Mouse (Mus musculus) forebrain, postnatal 0 days (tissue): ENCODE results near the gene Lrrc42. TPM values are rescaled to one million over a fixed set of nuclear protein-coding genes. Genes with fewer than 3 reads are reported as not detected.

Source experiments
- ATAC-seq: fragments of 200-750 bp; cut with Nextera tagmentation; 2 replicates; pipeline ENCODE4 v1.8.0; 2017; ENCODE audit warnings: mild to moderate bottlenecking, moderate library complexity
- DNase-seq: peaks from one replicate; pipeline ENCODE4 v3.0.0-alpha.2; 2015
- H3K27ac ChIP-seq: fragments of 300-500 bp; sonication (generic); 2 replicates; pipeline ENCODE4 v1.5.1; 2014; ENCODE audit warnings: low read depth, mild to moderate bottlenecking, antibody characterized with exemption, low read length, moderate library complexity, mixed read lengths
- H3K27me3 ChIP-seq: fragments of 300-500 bp; sonication (generic); 2 replicates; pipeline ENCODE4 v1.6.1; 2014; ENCODE audit warnings: mild to moderate bottlenecking, low read length, mixed read lengths; ENCODE audit not compliant: insufficient read depth
- H3K36me3 ChIP-seq: fragments of 300-500 bp; sonication (generic); 2 replicates; pipeline ENCODE4 v1.6.1; 2014; ENCODE audit warnings: mild to moderate bottlenecking, moderate library complexity; ENCODE audit not compliant: insufficient read depth
- H3K4me1 ChIP-seq: fragments of 300-500 bp; sonication (generic); 2 replicates; pipeline ENCODE4 v1.6.1; 2014; ENCODE audit warnings: antibody characterized with exemption; ENCODE audit not compliant: insufficient read depth
- H3K4me2 ChIP-seq: fragments of 300-500 bp; sonication (generic); 2 replicates; pipeline ENCODE4 v1.6.1; 2014; ENCODE audit warnings: low read depth, mild to moderate bottlenecking, moderate library complexity
- H3K4me3 ChIP-seq: fragments of 300-500 bp; sonication (generic); 2 replicates; pipeline ENCODE4 v1.5.1; 2014; ENCODE audit warnings: low read depth, low read length, mixed read lengths
- H3K9ac ChIP-seq: fragments of 300-500 bp; sonication (generic); 2 replicates; pipeline ENCODE4 v1.6.1; 2014; ENCODE audit warnings: mild to moderate bottlenecking
- H3K9me3 ChIP-seq: fragments of 300-500 bp; sonication (generic); 2 replicates; pipeline ENCODE4 v1.6.1; 2016; ENCODE audit warnings: low read length
- CTCF ChIP-seq: sonication (generic); IDR thresholded peaks from 2 replicates; pipeline ENCODE4 v1.5.1; 2016; ENCODE audit warnings: antibody characterized with exemption, control low read depth, low read depth
- WGBS: fragments of 180-500 bp; shearing (Covaris S2); extraction: QIAGEN DNeasy Blood & Tissue Kit; methylation state at CpG from one replicate; pipeline ENCODE4 v1.1.7; 2014; 5-methylcytosine and 5-hydroxymethylcytosine counted together
- polyA plus RNA-seq: library from polyadenylated mRNA; unstranded; fragments of >200 nt; fragmentation: Nextera tagmentation; extraction: Ambion mirVana; gene quantifications from 2 replicates; pipeline ENCODE4 v1.2.1, GENCODE M21; 2015
- total RNA-seq: library from RNA; depleted of rRNA; stranded (reverse); fragments of >200 nt; gene quantifications from 2 replicates; pipeline ENCODE4 v1.2.3, GENCODE M21; 2014

Gene Lrrc42
- total and polyA plus RNA-seq, 2 experiments from 2014 or later, result 14.7 to 36.4 TPM

GRCm38 (mm10) chr4:107211936-107212335 lies 41.4 kb downstream of the Lrrc42 start:
- Histone ChIP-seq H3K36me3 (peaks cover 9% of the 10 kb centered on the region), H3K4me1 (no peaks in the 10 kb centered on the region), H3K9ac (no peak overlapping the region), H3K9me3 (no peaks in the 10 kb centered on the region), H3K27ac (no peak overlapping the region), H3K4me2 (no peak overlapping the region), H3K27me3 (no peaks in the 10 kb centered on the region), H3K4me3 (no peak overlapping the region)
- TF ChIP-seq CTCF, result no peak
- ATAC-seq (no peak), DNase-seq (no peak)
- WGBS, result 81% methylated on average over 5 of the region's 5 CpGs

- no peak for TF ChIP-seq CTCF
- H3K4me2 ChIP-seq, result no peak overlapping the region
- WGBS, result 46% methylated on average over 4 of the region's 4 CpGs
- peak; percentile 47 for ATAC-seq
- H3K27ac ChIP-seq, result no peak overlapping the region
- no peaks in the 10 kb centered on the region for H3K4me1 ChIP-seq
- H3K36me3 ChIP-seq, result peaks cover 13% of the 10 kb centered on the region
- no peak overlapping the region for H3K4me3 ChIP-seq
- H3K9me3 ChIP-seq, result no peaks in the 10 kb centered on the region
- DNase-seq, result peak; percentile 39
- no peak overlapping the region for H3K9ac ChIP-seq
- H3K27me3 ChIP-seq, result no peaks in the 10 kb centered on the region
Observed at GRCm38 (mm10) chr4:107211465-107211864, 41.9 kb downstream of the Lrrc42 start.

- Histone ChIP-seq H3K4me1 (no peaks in the 10 kb centered on the region), H3K9ac (no peak overlapping the region), H3K27me3 (no peaks in the 10 kb centered on the region), H3K9me3 (no peaks in the 10 kb centered on the region), H3K27ac (no peak overlapping the region), H3K4me2 (no peak overlapping the region), H3K4me3 (no peak overlapping the region), H3K36me3 (peaks cover 17% of the 10 kb centered on the region)
- ATAC-seq (no peak), DNase-seq (no peak)
- TF ChIP-seq CTCF, result no peak
- 89% methylated on average over 5 of the region's 5 CpGs for WGBS
Observed at GRCm38 (mm10) chr4:107210483-107211097, 42.7 kb downstream of the Lrrc42 start.

GRCm38 (mm10) chr4:107208880-107209279 lies 44.5 kb downstream of the Lrrc42 start, which contains the start of gene Ldlrad1:
TSS of gene Ldlrad1 (plus strand) at chr4:107209180.
- Histone ChIP-seq H3K4me1 (no peaks in the 10 kb centered on the region), H3K36me3 (peaks cover 33% of the 10 kb centered on the region), H3K27me3 (no peaks in the 10 kb centered on the region), H3K9ac (no peak within 1 kb of the TSS), H3K4me3 (no peak within 1 kb of the TSS), H3K4me2 (no peak within 1 kb of the TSS), H3K9me3 (no peaks in the 10 kb centered on the region), H3K27ac (no peak within 1 kb of the TSS)
- DNase-seq, result no peak
- 87% methylated on average over 3 of the region's 3 CpGs for WGBS
- TF ChIP-seq CTCF, result no peak
- no peak for ATAC-seq

- Histone ChIP-seq H3K36me3 (peaks cover 50% of the 10 kb centered on the region), H3K9me3 (no peaks in the 10 kb centered on the region), H3K27ac (no peak overlapping the region), H3K4me2 (no peak overlapping the region), H3K9ac (no peak overlapping the region), H3K4me3 (no peak overlapping the region), H3K4me1 (no peaks in the 10 kb centered on the region), H3K27me3 (no peaks in the 10 kb centered on the region)
- DNase-seq, result no peak
- ATAC-seq, result no peak
- no peak for TF ChIP-seq CTCF
- 100% methylated on average over 2 of the region's 2 CpGs for WGBS
Observed at GRCm38 (mm10) chr4:107207016-107207415, 46.3 kb downstream of the Lrrc42 start.

GRCm38 (mm10) chr4:107203001-107203400 lies 50.3 kb downstream of the Lrrc42 start:
- WGBS, result 88% methylated on average over 7 of the region's 7 CpGs
- peaks cover 81% of the 10 kb centered on the region for H3K36me3 ChIP-seq
- no peak for TF ChIP-seq CTCF

GRCm38 (mm10) chr4:107201779-107202178 lies 51.6 kb downstream of the Lrrc42 start:
- no peak overlapping the region for H3K9ac ChIP-seq
- no peaks in the 10 kb centered on the region for H3K4me1 ChIP-seq
- no peak overlapping the region for H3K27ac ChIP-seq
- TF ChIP-seq CTCF, result no peak
- WGBS, result 92% methylated on average over 3 of the region's 3 CpGs
- H3K27me3 ChIP-seq, result no peaks in the 10 kb centered on the region
- H3K9me3 ChIP-seq, result no peaks in the 10 kb centered on the region
- H3K4me3 ChIP-seq, result no peak overlapping the region
- H3K36me3 ChIP-seq, result peaks cover 87% of the 10 kb centered on the region
- H3K4me2 ChIP-seq, result no peak overlapping the region
- ATAC-seq (no peak), DNase-seq (no peak)

More at GRCm38 (mm10) chr4:107203001-107203400, 50.3 kb downstream of the Lrrc42 start:
- H3K9me3 ChIP-seq, result no peaks in the 10 kb centered on the region
- no peaks in the 10 kb centered on the region for H3K4me1 ChIP-seq
- no peaks in the 10 kb centered on the region for H3K27me3 ChIP-seq
- H3K27ac ChIP-seq, result no peak overlapping the region
- DNase-seq (no peak), ATAC-seq (no peak)
- H3K4me3 ChIP-seq, result no peak overlapping the region
- no peak overlapping the region for H3K4me2 ChIP-seq
- no peak overlapping the region for H3K9ac ChIP-seq
